Mouse (Mus musculus): ENCODE data around the gene Mkrn3. TPM values are rescaled to one million over a fixed set of nuclear protein-coding genes. Genes with fewer than 3 reads are reported as not detected.

Gene Mkrn3
- polyA plus RNA-seq (2017; shearing (Covaris generic)): under 1 TPM in 1 of 2 experiments, not detected in 1; 0.18 TPM

GRCm38 (mm10) chr7:62419493-62420360, at the start of gene Mkrn3:
Gene Mkrn3, minus strand, starts transcription at chr7:62420139.
- no peak for ATAC-seq

- no peak for ATAC-seq
Measured at GRCm38 (mm10) chr7:62463878-62464755, 44.2 kb upstream of the Mkrn3 start, which contains the start of gene Peg12. Gene Peg12, minus strand, starts transcription at chr7:62464510.

- no peak for ATAC-seq
Measured at GRCm38 (mm10) chr7:62463007-62463877, 43.3 kb upstream of the Mkrn3 start.

GRCm38 (mm10) chr7:62462229-62463006, 42.5 kb upstream of the Mkrn3 start:
- no peak for ATAC-seq

GRCm38 (mm10) chr7:62452353-62452752, 32.4 kb upstream of the Mkrn3 start:
- no peak for ATAC-seq

- no peak for ATAC-seq
Measured at GRCm38 (mm10) chr7:62445431-62446165, 25.7 kb upstream of the Mkrn3 start.

- ATAC-seq: no peak
Measured at GRCm38 (mm10) chr7:62436394-62436793, 16.5 kb upstream of the Mkrn3 start.

GRCm38 (mm10) chr7:62433243-62433642, 13.3 kb upstream of the Mkrn3 start:
- ATAC-seq: no peak

GRCm38 (mm10) chr7:62428337-62428736, 8.4 kb upstream of the Mkrn3 start:
- ATAC-seq: no peak

- ATAC-seq: no peak
Measured at GRCm38 (mm10) chr7:62423210-62423609, 3.3 kb upstream of the Mkrn3 start.

GRCm38 (mm10) chr7:62420566-62420965, 627 bp upstream of the Mkrn3 start:
- no peak for ATAC-seq

- ATAC-seq: no peak
Measured at GRCm38 (mm10) chr7:62419105-62419492, 840 bp downstream of the Mkrn3 start.

- ATAC-seq: no peak
Measured at GRCm38 (mm10) chr7:62418346-62418745, 1.6 kb downstream of the Mkrn3 start.

- ATAC-seq: no peak
Measured at GRCm38 (mm10) chr7:62416173-62416572, 3.8 kb downstream of the Mkrn3 start.

GRCm38 (mm10) chr7:62415222-62415621, 4.7 kb downstream of the Mkrn3 start:
- ATAC-seq: no peak

GRCm38 (mm10) chr7:62407803-62408202, 12.1 kb downstream of the Mkrn3 start:
- ATAC-seq: no peak

GRCm38 (mm10) chr7:62406573-62407050, 13.3 kb downstream of the Mkrn3 start:
- no peak for ATAC-seq

GRCm38 (mm10) chr7:62392202-62392601, 27.7 kb downstream of the Mkrn3 start:
- ATAC-seq: no peak

GRCm38 (mm10) chr7:62388291-62388690, 31.6 kb downstream of the Mkrn3 start:
- no peak for ATAC-seq

GRCm38 (mm10) chr7:62382391-62382790, 37.5 kb downstream of the Mkrn3 start:
- no peak for ATAC-seq

- ATAC-seq: no peak
Measured at GRCm38 (mm10) chr7:62378529-62378928, 41.4 kb downstream of the Mkrn3 start.
